Mouse (Mus musculus) frontal cortex, postnatal 10 days (tissue): ENCODE results near the gene Esrrb.
A peak's percentile ranks its signal among the peaks of the same experiment; 100 is the strongest.

Source experiments
- DNase-seq, 2 experiments: peaks; one replicate each; pipeline ENCODE4 v3.0.0; 2022; ENCODE audit warnings: low spot score in 2 of 2, mixed read lengths in 1 of 2

The Esrrb gene

DNA sequence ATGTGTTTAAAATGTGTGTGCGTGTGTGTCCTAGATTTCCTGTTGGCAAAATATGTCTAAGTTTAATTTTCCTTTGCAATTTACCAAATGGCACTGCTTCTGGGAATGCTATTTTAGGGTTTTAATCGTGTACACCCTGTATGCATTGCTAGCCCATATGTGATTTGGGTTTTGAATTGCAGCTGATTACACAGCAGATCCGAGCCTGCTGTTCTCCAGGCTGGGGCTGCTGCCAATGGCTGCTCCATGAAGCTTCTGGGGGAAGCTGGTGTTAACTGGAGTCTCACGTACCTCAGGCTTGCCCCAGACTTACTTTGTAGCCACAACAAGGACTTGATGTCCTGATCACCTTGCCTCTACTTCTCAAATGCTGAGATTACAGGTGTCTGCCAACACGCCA lies 205.1 kb downstream of the Esrrb start:
- DNase-seq, result peak in 1 of 2 experiments; percentile 17
